Mouse (Mus musculus) hindbrain, postnatal 0 days (tissue): ENCODE measurements around the gene Zfp444. TPM values are rescaled to one million over a fixed set of nuclear protein-coding genes. Genes with fewer than 3 reads are reported as not detected.
A peak's percentile ranks its signal among the peaks of the same experiment; 100 is the strongest.

Experiments used
- ATAC-seq: fragments of 200-750 bp; cut with Nextera tagmentation; 2 replicates; pipeline ENCODE4 v1.8.0; 2017; ENCODE audit warnings: mild to moderate bottlenecking, moderate TSS enrichment, moderate library complexity
- DNase-seq: peaks from one replicate; pipeline ENCODE4 v3.0.0-alpha.2; 2015; ENCODE audit warnings: low spot score
- H3K27ac ChIP-seq: fragments of 300-500 bp; sonication (generic); 2 replicates; pipeline ENCODE4 v1.5.1; 2014; ENCODE audit warnings: mild to moderate bottlenecking
- H3K27me3 ChIP-seq: fragments of 300-500 bp; sonication (generic); 2 replicates; pipeline ENCODE4 v1.6.1; 2014; ENCODE audit warnings: low read length, mixed read lengths; ENCODE audit not compliant: insufficient read depth
- H3K36me3 ChIP-seq: fragments of 300-500 bp; sonication (generic); 2 replicates; pipeline ENCODE4 v1.6.1; 2014; ENCODE audit warnings: low read length, mixed read lengths; ENCODE audit not compliant: insufficient read depth
- H3K4me1 ChIP-seq: fragments of 300-500 bp; sonication (generic); 2 replicates; pipeline ENCODE4 v1.6.1; 2014; ENCODE audit warnings: antibody characterized with exemption, low read length, mixed read lengths; ENCODE audit not compliant: insufficient read depth
- H3K4me2 ChIP-seq: fragments of 300-500 bp; sonication (generic); 2 replicates; pipeline ENCODE4 v1.6.1; 2014; ENCODE audit warnings: low read depth, mild to moderate bottlenecking, low read length, moderate library complexity, mixed read lengths
- H3K4me3 ChIP-seq: fragments of 300-500 bp; sonication (generic); 2 replicates; pipeline ENCODE4 v1.5.1; 2014; ENCODE audit warnings: low read length
- H3K9ac ChIP-seq: fragments of 300-500 bp; sonication (generic); replicated peaks from 2 replicates; pipeline ENCODE4 v1.6.1; 2014; ENCODE audit warnings: mild to moderate bottlenecking, low read length, moderate library complexity, mixed read lengths
- H3K9me3 ChIP-seq: fragments of 300-500 bp; sonication (generic); 2 replicates; pipeline ENCODE4 v1.6.1; 2016; ENCODE audit warnings: low read length, mixed read lengths
- CTCF ChIP-seq: IDR thresholded peaks from 2 replicates; pipeline ENCODE4 v1.5.1; 2016; ENCODE audit warnings: antibody characterized with exemption, control low read depth, low read depth
- WGBS: fragments of 180-500 bp; shearing (Covaris S2); extraction: QIAGEN DNeasy Blood & Tissue Kit; methylation state at CpG from one replicate; pipeline ENCODE4 v1.1.7; 2014; 5-methylcytosine and 5-hydroxymethylcytosine counted together
- polyA plus RNA-seq: library from polyadenylated mRNA; unstranded; fragments of >200 nt; fragmentation: Nextera tagmentation; extraction: Ambion mirVana; gene quantifications from 2 replicates; pipeline ENCODE4 v1.2.1, GENCODE M21; 2015
- total RNA-seq: library from RNA; depleted of rRNA; stranded (reverse); fragments of >200 nt; gene quantifications from 2 replicates; pipeline ENCODE4 v1.2.3, GENCODE M21; 2014; rRNA removed

The Zfp444 gene
- total RNA-seq (84.3 and 105 TPM in 2 replicates), polyA plus RNA-seq (69.2 and 70.5 TPM in 2 replicates)

DNA sequence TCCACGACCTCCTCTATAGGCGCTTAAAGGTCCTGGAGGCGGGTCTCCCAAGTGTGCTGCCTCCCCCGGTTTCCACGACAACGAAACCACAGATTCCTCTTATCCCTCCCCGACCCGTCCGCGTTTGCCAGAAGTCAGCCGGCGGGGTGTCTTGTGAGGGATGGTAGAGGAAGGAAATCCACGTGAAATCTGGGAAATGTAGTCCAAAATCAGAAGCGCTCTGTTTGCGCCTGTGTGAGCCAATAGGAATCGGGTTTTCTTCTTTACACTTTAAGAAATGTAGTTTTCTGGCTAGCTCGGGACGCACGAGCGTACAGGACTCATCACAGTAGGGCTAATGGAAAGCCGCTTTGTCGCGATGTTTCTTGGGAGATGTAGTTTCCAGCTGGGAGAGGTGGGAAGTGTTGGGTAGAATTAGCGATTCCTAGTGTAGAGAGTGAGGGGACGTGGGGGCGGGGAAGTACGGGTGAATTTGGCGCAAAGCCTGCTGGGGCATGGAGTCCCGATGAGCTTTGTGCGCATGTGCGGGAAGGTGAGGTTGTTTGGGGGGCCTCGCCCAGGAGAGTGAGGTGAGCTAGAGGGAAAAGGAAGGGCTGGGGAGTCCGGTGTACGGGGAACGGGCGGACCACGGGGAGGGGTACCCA is at the start of gene Zfp444:
Gene Zfp444 (plus strand): TSS at position 221 of the 644 bp plus-strand sequence.
- peak; percentile 97 for ATAC-seq
- Histone ChIP-seq H3K4me3 (peak within 1 kb of the TSS; percentile 70), H3K4me1 (0 out of 2 replicates have a peak, but pooled peaks cover 5% of the 10 kb centered on the region), H3K9me3 (no peaks in the 10 kb centered on the region), H3K27ac (peak within 1 kb of the TSS; percentile 80), H3K4me2 (peak within 1 kb of the TSS; percentile 81), H3K27me3 (no peaks in the 10 kb centered on the region), H3K9ac (peak within 1 kb of the TSS; percentile 67), H3K36me3 (no peaks in the 10 kb centered on the region)
- peak; percentile 100 for DNase-seq
- WGBS = under 1% methylated on average over 37 of the region's 37 CpGs
- TF ChIP-seq CTCF = no peak

DNA sequence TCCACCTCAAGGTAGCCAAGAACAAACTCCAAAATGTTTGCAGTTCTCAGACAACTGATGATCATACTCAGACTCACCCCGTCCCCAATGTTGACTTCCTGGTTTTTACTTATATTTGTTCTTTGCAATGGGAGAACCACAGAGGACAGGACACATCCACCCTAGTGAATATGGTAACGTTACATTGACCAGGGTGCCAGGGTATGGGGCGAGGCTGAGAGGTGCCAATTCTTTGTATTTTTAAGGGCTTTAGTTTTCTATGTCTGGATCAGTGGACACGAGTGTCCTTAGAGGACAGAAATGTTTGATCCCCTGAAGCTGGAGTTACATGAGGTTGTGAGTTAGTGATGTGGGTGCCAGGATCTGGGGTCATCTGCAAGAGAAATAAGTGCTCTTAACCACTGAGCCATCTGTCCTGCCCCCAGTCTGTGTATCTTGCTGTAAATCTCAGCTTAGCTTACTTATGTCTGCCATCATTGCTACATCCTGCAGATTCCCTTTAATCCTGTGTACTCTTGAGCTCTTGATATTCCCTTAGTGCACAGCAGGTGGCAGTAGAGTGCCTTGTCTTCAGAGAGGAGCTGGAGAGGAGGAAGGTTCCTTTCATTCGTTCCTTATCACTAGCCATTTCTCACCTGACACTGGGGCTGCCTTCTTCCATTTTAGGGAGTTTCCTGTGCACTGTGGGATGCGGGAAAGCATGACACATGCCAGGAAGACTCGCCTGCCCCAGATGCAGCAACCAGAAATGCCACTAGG is 45.2 kb upstream of the Zfp444 start:
- DNase-seq = peak; percentile 91
- no peaks in the 10 kb centered on the region for H3K36me3 ChIP-seq
- no peaks in the 10 kb centered on the region for H3K4me1 ChIP-seq
- TF ChIP-seq CTCF = peak; percentile 97
- no peak overlapping the region for H3K9ac ChIP-seq
- H3K4me3 ChIP-seq = no peak overlapping the region
- no peaks in the 10 kb centered on the region for H3K27me3 ChIP-seq
- 35% methylated on average over 7 of the region's 7 CpGs for WGBS
- ATAC-seq = peak; percentile 79
- H3K4me2 ChIP-seq = no peak overlapping the region
- peak overlapping the region; percentile 62 for H3K27ac ChIP-seq
- H3K9me3 ChIP-seq = no peaks in the 10 kb centered on the region

DNA sequence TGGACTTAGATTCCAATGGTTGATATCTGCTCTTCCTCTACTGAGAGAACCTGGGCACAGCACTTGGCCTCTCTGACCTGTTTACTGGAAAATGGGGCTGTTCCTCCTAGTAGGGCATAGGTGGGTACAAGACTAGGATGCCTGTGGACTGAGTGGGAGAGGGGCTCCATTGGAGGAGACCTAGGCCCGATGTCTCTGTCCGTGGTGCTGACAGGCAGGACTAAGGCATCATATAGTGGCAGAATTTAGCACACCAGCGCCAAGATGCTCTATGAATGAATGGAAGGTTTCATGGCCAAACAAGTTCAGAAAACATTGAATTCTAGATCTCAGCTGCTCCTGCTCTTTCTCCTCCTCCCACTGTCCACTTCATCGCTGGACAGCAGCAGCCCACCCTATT is 41.7 kb upstream of the Zfp444 start:
- peaks cover 17% of the 10 kb centered on the region for H3K36me3 ChIP-seq
- H3K4me2 ChIP-seq = no peak overlapping the region
- ATAC-seq (no peak), DNase-seq (no peak)
- no peaks in the 10 kb centered on the region for H3K4me1 ChIP-seq
- H3K27ac ChIP-seq = no peak overlapping the region
- H3K4me3 ChIP-seq = no peak overlapping the region
- WGBS = 52% methylated on average over 4 of the region's 4 CpGs
- peaks cover 11% of the 10 kb centered on the region for H3K9me3 ChIP-seq
- no peak overlapping the region for H3K9ac ChIP-seq
- no peak for TF ChIP-seq CTCF
- H3K27me3 ChIP-seq = no peaks in the 10 kb centered on the region

DNA sequence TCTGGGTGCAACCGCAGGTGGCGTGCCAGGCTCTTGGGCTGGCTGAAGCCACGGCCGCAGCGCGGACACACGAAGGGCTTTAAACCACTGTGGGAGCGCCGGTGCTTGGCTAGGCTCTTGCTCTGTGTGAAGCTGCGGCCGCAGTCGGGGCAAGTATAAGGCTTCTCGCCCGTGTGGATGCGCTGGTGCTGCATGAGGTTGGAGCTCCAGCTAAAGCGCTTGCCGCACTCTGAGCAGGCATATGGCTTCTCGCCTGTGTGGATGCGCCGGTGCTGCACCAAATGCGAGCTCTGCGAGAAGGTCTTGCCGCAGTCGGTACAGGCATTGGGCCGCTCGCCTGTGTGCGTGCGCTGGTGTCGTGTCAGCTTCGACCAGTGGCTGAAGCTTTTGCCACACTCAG is 39.4 kb upstream of the Zfp444 start:
- no peak for ATAC-seq
- Histone ChIP-seq H3K4me3 (no peak overlapping the region), H3K4me2 (no peak overlapping the region), H3K4me1 (no peaks in the 10 kb centered on the region), H3K27me3 (no peaks in the 10 kb centered on the region), H3K27ac (no peak overlapping the region), H3K9ac (no peak overlapping the region), H3K9me3 (peaks cover 11% of the 10 kb centered on the region), H3K36me3 (peaks cover 17% of the 10 kb centered on the region)
- DNase-seq = no peak
- no peak for TF ChIP-seq CTCF
- WGBS = 86% methylated on average over 30 of the region's 30 CpGs

DNA sequence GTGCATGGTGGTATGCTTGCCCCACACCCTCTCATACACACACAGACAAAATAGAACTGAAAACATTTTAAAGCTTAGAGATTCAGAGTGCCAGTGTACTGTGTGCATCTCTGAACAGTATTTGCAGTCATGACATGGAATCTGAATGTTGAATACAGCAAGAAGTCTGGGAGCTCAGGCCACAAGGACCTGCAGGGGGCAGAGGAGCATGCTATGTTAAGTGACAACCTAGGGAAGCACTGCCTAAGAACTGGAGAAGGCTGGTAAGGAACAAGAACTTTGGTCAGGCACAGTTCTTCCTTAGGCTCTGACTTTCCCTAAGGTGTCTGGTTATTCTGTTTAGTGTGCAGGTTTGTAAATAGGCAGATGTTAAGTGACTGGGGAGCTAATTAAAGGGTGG is 35.5 kb upstream of the Zfp444 start:
- ATAC-seq (0 out of 2 replicates have a peak, but pooled peaks have one; percentile 2), DNase-seq (no peak)
- Histone ChIP-seq H3K27ac (no peak overlapping the region), H3K4me1 (no peaks in the 10 kb centered on the region), H3K4me3 (no peak overlapping the region), H3K27me3 (no peaks in the 10 kb centered on the region), H3K9me3 (peaks cover 11% of the 10 kb centered on the region), H3K36me3 (peaks cover 20% of the 10 kb centered on the region), H3K4me2 (no peak overlapping the region), H3K9ac (no peak overlapping the region)
- TF ChIP-seq CTCF = peak; percentile 35

DNA sequence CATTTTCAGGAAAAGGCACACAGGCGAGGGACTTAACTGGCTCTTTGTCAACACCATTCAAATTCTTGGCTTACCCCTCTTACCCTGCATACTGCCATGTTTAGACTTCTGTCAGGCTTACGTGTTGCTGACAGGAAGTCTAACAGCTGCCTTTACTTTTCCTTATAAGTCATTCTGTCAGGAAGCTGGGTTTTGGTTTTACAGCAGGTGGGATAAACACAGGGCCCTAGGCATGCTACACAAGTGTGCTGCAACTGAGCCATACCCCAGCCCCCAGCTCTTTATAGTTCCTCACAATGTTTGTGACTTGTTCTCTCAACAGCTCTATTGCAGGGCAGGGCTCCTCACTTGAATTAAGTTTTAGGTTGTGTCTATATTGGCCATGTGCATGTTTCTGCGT is 32.7 kb upstream of the Zfp444 start:
- H3K9me3 ChIP-seq = no peaks in the 10 kb centered on the region
- peaks cover 10% of the 10 kb centered on the region; the same call in 1 of the 2 replicates for H3K36me3 ChIP-seq
- no peak for TF ChIP-seq CTCF
- H3K4me1 ChIP-seq = no peaks in the 10 kb centered on the region
- no peak overlapping the region for H3K4me2 ChIP-seq
- WGBS = 79% methylated on average over 3 of the region's 3 CpGs
- H3K27ac ChIP-seq = no peak overlapping the region
- H3K4me3 ChIP-seq = no peak overlapping the region
- no peak overlapping the region for H3K9ac ChIP-seq
- no peak for DNase-seq
- no peak for ATAC-seq
- no peaks in the 10 kb centered on the region for H3K27me3 ChIP-seq
